Mouse (Mus musculus) embryonic fibroblast, embryonic 13.5 days (primary cell): ENCODE data around the gene Lsamp.

Experiments
- CTCF ChIP-seq: IDR thresholded peaks from 2 replicates; pipeline ENCODE4 v1.5.1; 2011; ENCODE audit warnings: mild to moderate bottlenecking, control low read depth, low read length, moderate library complexity, borderline replicate concordance; ENCODE audit not compliant: insufficient read depth
- POLR2A ChIP-seq: IDR thresholded peaks from 2 replicates; pipeline ENCODE4 v1.6.1; 2011; ENCODE audit warnings: low read depth, mild to moderate bottlenecking, control low read depth, low read length, moderate library complexity

GRCm38 (mm10) chr16:40567431-40567941 lies 583.3 kb downstream of the Lsamp start:
- TF ChIP-seq CTCF (no peak), POLR2A (no peak)
